25 mouse cellular contexts compared by ENCODE assay signal in the genomic region with DNA sequence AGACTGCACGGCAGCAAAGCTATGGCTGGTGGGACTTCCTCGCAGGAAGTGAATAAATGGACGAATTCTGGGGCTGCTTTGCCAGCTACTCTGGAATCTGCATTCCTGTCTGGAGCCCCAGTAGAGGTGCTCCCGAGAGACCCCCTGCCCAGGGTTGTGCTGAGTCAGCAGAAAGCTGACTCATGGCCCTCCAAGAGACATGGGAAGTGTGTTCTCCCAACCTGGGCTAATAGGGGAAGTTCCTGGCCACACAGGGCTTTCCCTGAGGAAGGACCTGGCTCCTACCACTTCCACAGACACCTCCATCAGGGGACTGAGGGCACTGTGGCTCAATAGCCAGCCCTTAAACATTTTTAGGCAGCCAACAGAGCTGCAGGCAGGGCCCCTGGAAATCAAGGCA. TPM values are rescaled to one million over a fixed set of nuclear protein-coding genes. Genes with fewer than 3 reads are reported as not detected.
DNase-seq lines count a peak whose midpoint lies in the region; ATAC-seq and TF ChIP-seq lines count a peak whose summit lies in the region.
"Had no signal": no experiment of that assay in that cellular context is flagged by ENCODE, and none has a peak within 500 bp of the region (broad histone marks: within the 10 kb centered on the region; RNA-seq: fewer than 3 reads in every experiment).

No protein-coding gene starts in this region.

- 0 out of 2 replicates have a peak overlapping the region, but pooled peaks have one; percentile 72 for H3K27ac ChIP-seq in heart, embryonic 15.5 days
- no peak overlapping the region for H3K27ac ChIP-seq in midbrain, embryonic 11.5 days (ENCODE audit: low read depth, low read length)
- H3K27ac ChIP-seq in midbrain, postnatal 0 days (ENCODE audit: low read depth, low read length), result no peak overlapping the region
- peak overlapping the region; percentile 49; the same call in 1 of the 2 replicates for H3K27ac ChIP-seq in stomach, postnatal 0 days (replicated peaks)
- H3K27ac ChIP-seq: forebrain, embryonic 10.5 days; hindbrain, postnatal 0 days; liver, embryonic 14.5 days; neural tube, embryonic 15.5 days had no signal

- H3K36me3 ChIP-seq in heart, embryonic 15.5 days, result no peaks in the 10 kb centered on the region
- H3K36me3 ChIP-seq in midbrain, embryonic 11.5 days (ENCODE audit: control insufficient read depth, insufficient read depth, low read length), result no peaks in the 10 kb centered on the region
- no peaks in the 10 kb centered on the region for H3K36me3 ChIP-seq in midbrain, postnatal 0 days (ENCODE audit: insufficient read depth, low read length)
- no peaks in the 10 kb centered on the region for H3K36me3 ChIP-seq in stomach, postnatal 0 days (ENCODE audit: control insufficient read depth, insufficient read depth, low read length)
- H3K36me3 ChIP-seq: forebrain, embryonic 10.5 days; neural tube, embryonic 15.5 days had no signal

- H3K4me3 ChIP-seq in heart, embryonic 15.5 days, result no peak overlapping the region
- no peak overlapping the region for H3K4me3 ChIP-seq in midbrain, embryonic 11.5 days (ENCODE audit: low read depth, low read length)
- no peak overlapping the region for H3K4me3 ChIP-seq in midbrain, postnatal 0 days (ENCODE audit: low read depth, low read length)
- no peak overlapping the region for H3K4me3 ChIP-seq in stomach, postnatal 0 days (ENCODE audit: low read depth, low read length)
- H3K4me3 ChIP-seq: forebrain, embryonic 10.5 days; neural tube, embryonic 15.5 days had no signal

- no peak for ATAC-seq in heart, embryonic 15.5 days (replicated peaks; ENCODE audit: insufficient number of reproducible peaks, insufficient read depth, low FRiP score, low read depth)
- no peak for ATAC-seq in midbrain, embryonic 11.5 days (ENCODE audit: low FRiP score)
- ATAC-seq in midbrain, postnatal 0 days (ENCODE audit: low FRiP score), result no peak
- no peak for ATAC-seq in stomach, postnatal 0 days (ENCODE audit: low FRiP score, low TSS enrichment)

- no peak overlapping the region for H3K9ac ChIP-seq in heart, embryonic 15.5 days
- no peak overlapping the region for H3K9ac ChIP-seq in midbrain, embryonic 11.5 days (ENCODE audit: low read length)
- no peak overlapping the region for H3K9ac ChIP-seq in midbrain, postnatal 0 days (replicated peaks; ENCODE audit: low read length, poor library complexity, severe bottlenecking)
- H3K9ac ChIP-seq in stomach, postnatal 0 days (ENCODE audit: low read length), result no peak overlapping the region
- H3K9ac ChIP-seq: liver, embryonic 14.5 days; lung, embryonic 14.5 days; neural tube, embryonic 15.5 days had no signal

- TF ChIP-seq EP300 in stomach, postnatal 0 days (optimal IDR thresholded peaks at IDR 0.05), result no peak

- no peak overlapping the region for H3K4me2 ChIP-seq in heart, embryonic 15.5 days
- H3K4me2 ChIP-seq in midbrain, embryonic 11.5 days, result no peak overlapping the region
- no peak overlapping the region for H3K4me2 ChIP-seq in midbrain, postnatal 0 days (ENCODE audit: low read depth, low read length, poor library complexity, severe bottlenecking)
- H3K4me2 ChIP-seq in stomach, postnatal 0 days (replicated peaks; ENCODE audit: low read depth), result no peak overlapping the region
- H3K4me2 ChIP-seq: heart, embryonic 11.5 days; lung, embryonic 14.5 days; neural tube, embryonic 15.5 days had no signal

- peaks cover 50% of the 10 kb centered on the region for H3K4me1 ChIP-seq in heart, embryonic 15.5 days (replicated peaks)
- no peaks in the 10 kb centered on the region for H3K4me1 ChIP-seq in midbrain, embryonic 11.5 days (ENCODE audit: control insufficient read depth, insufficient read depth, low read length)
- H3K4me1 ChIP-seq in midbrain, postnatal 0 days (ENCODE audit: insufficient read depth, low read length), result 0 out of 2 replicates have a peak, but pooled peaks cover 3% of the 10 kb centered on the region
- H3K4me1 ChIP-seq in stomach, postnatal 0 days (replicated peaks; ENCODE audit: control insufficient read depth, insufficient read depth), result no peaks in the 10 kb centered on the region; the same call in 1 of the 2 replicates

- 55% methylated on average over 4 of the region's 4 CpGs for WGBS in heart, embryonic 15.5 days
- 77% methylated on average over 4 of the region's 4 CpGs for WGBS in midbrain, embryonic 11.5 days
- 65% methylated on average over 4 of the region's 4 CpGs for WGBS in midbrain, postnatal 0 days
- 65% methylated on average over 4 of the region's 4 CpGs for WGBS in stomach, postnatal 0 days

- no peak for DNase-seq in heart, postnatal 10 days
- DNase-seq in midbrain, embryonic 11.5 days (ENCODE audit: low spot score, missing footprints), result peak; percentile 66
- DNase-seq in midbrain, postnatal 0 days (ENCODE audit: low spot score), result no peak
- DNase-seq in NIH3T3 (ENCODE audit: low read depth), result peak; percentile 27
- no peak for DNase-seq in stomach, postnatal 0 days (ENCODE audit: low spot score)
- DNase-seq in spleen, postnatal 4 days (ENCODE audit: low spot score in 2 of 2), result no peak
- DNase-seq: cerebellum, adult 9-10 months; gastrocnemius, postnatal 25 days; lung, embryonic 14.5 days; lung, postnatal 4 days; thymus, adult 18-20 months; thymus, postnatal 4 days had no signal

- no peaks in the 10 kb centered on the region for H3K27me3 ChIP-seq in heart, embryonic 15.5 days
- H3K27me3 ChIP-seq in midbrain, embryonic 11.5 days (ENCODE audit: control insufficient read depth, insufficient read depth, low read length), result no peaks in the 10 kb centered on the region
- no peaks in the 10 kb centered on the region for H3K27me3 ChIP-seq in midbrain, postnatal 0 days (ENCODE audit: insufficient read depth, low read length)
- H3K27me3 ChIP-seq in stomach, postnatal 0 days (ENCODE audit: control insufficient read depth, insufficient read depth, low read length), result no peaks in the 10 kb centered on the region
- H3K27me3 ChIP-seq: neural tube, embryonic 15.5 days had no signal

- intact Hi-C loops in heart, postnatal 10 days (cut with DNase I), result loop anchor here (1.0 kb wide), 1 partner anchor 128 kb away; no protein-coding TSS in a partner anchor

- no peak for TF ChIP-seq CTCF in midbrain, postnatal 0 days (IDR thresholded peaks at IDR 0.05)
- no peak for TF ChIP-seq CTCF in stomach, postnatal 0 days (IDR thresholded peaks at IDR 0.05; ENCODE audit: low read depth)

- H3K9me3 ChIP-seq in heart, embryonic 15.5 days (replicated peaks), result no peaks in the 10 kb centered on the region
- H3K9me3 ChIP-seq in midbrain, embryonic 11.5 days (ENCODE audit: control insufficient read depth, low read length), result no peaks in the 10 kb centered on the region
- no peaks in the 10 kb centered on the region for H3K9me3 ChIP-seq in midbrain, postnatal 0 days (ENCODE audit: low read length)
- no peaks in the 10 kb centered on the region for H3K9me3 ChIP-seq in stomach, postnatal 0 days (ENCODE audit: control insufficient read depth, low read length)
- H3K9me3 ChIP-seq: forebrain, embryonic 10.5 days; neural tube, embryonic 15.5 days had no signal

RNA-seq across cellular contexts. Expression of a gene that starts 50.4 kb away (rescaled TPM):
- polyA plus RNA-seq in heart, embryonic 15.5 days (2015; fragmentation: Nextera tagmentation; extraction: Ambion mirVana), result not detected in 2 replicates
- not detected for total RNA-seq in heart, postnatal 10 days (2021)
- not detected in 2 replicates for polyA plus RNA-seq in midbrain, embryonic 11.5 days (2014; fragmentation: Nextera tagmentation; extraction: Ambion mirVana)
- 1.6 and 1.9 TPM in 2 replicates for total RNA-seq in midbrain, postnatal 0 days (2014; rRNA removed)
- 0.37 and 0.39 TPM in 2 replicates for polyA plus RNA-seq in midbrain, postnatal 0 days (2015; fragmentation: Nextera tagmentation; extraction: Ambion mirVana)
- polyA plus RNA-seq in stomach, postnatal 0 days (2015; fragmentation: Nextera tagmentation; extraction: Ambion mirVana), result 0.12 and 0.24 TPM in 2 replicates
- total RNA-seq: adrenal gland, postnatal 25 days; gastrocnemius, postnatal 25 days; hematopoietic stem cell, adult 5-6 weeks; left cerebral cortex, postnatal 25 days; megakaryocyte-erythroid progenitor cell, adult 5-6 weeks had no signal
- polyA plus RNA-seq: C2C12; forebrain, embryonic 10.5 days; heart, embryonic 11.5 days; kidney, embryonic 14.5 days; liver, embryonic 14.5 days; lung, embryonic 14.5 days; small intestine, adult 2 months had no signal

Comparison
In these comparisons a context has a peak if more than half of its experiments do, and no peak if none do; other contexts are left out.
1. DNase-seq: peak in midbrain, embryonic 11.5 days (single experiment) and NIH3T3 (single experiment); none in heart, postnatal 10 days (0 of 2), midbrain, postnatal 0 days (single experiment), stomach, postnatal 0 days (single experiment) and spleen, postnatal 4 days (0 of 2).
2. H3K27ac ChIP-seq: peak in heart, embryonic 15.5 days (single experiment) and stomach, postnatal 0 days (single experiment); none in midbrain, embryonic 11.5 days (single experiment) and midbrain, postnatal 0 days (single experiment).